Mouse (Mus musculus) neural tube, embryonic 14.5 days (tissue): ENCODE results near the gene Slc5a6. TPM values are rescaled to one million over a fixed set of nuclear protein-coding genes. Genes with fewer than 3 reads are reported as not detected.

Source experiments
- ATAC-seq: fragments of 200-750 bp; cut with Nextera tagmentation; 2 replicates; pipeline ENCODE4 v1.8.0; 2017; ENCODE audit warnings: low read depth, mild to moderate bottlenecking, moderate TSS enrichment, moderate library complexity
- H3K27ac ChIP-seq: fragments of 300-500 bp; sonication (generic); 2 replicates; pipeline ENCODE4 v1.5.1; 2014; ENCODE audit warnings: low read depth, mild to moderate bottlenecking, control low read depth, low read length, moderate library complexity, mixed read lengths
- H3K27me3 ChIP-seq: fragments of 300-500 bp; sonication (generic); 2 replicates; pipeline ENCODE4 v1.6.1; 2014; ENCODE audit warnings: low read length; ENCODE audit not compliant: control insufficient read depth, insufficient read depth
- H3K36me3 ChIP-seq: fragments of 300-500 bp; sonication (generic); 2 replicates; pipeline ENCODE4 v1.6.1; 2014; ENCODE audit warnings: low read length, mixed read lengths; ENCODE audit not compliant: control insufficient read depth, insufficient read depth
- H3K4me1 ChIP-seq: fragments of 300-500 bp; sonication (generic); 2 replicates; pipeline ENCODE4 v1.6.1; 2014; ENCODE audit warnings: low read length; ENCODE audit not compliant: control insufficient read depth, insufficient read depth
- H3K4me2 ChIP-seq: fragments of 300-500 bp; sonication (generic); 2 replicates; pipeline ENCODE4 v1.6.1; 2014; ENCODE audit warnings: mild to moderate bottlenecking, low read depth, low read length, control low read depth
- H3K4me3 ChIP-seq: fragments of 300-500 bp; sonication (generic); 2 replicates; pipeline ENCODE4 v1.5.1; 2014; ENCODE audit warnings: low read depth, low read length, control low read depth, mixed read lengths
- H3K9ac ChIP-seq: fragments of 300-500 bp; sonication (generic); replicated peaks from 2 replicates; pipeline ENCODE4 v1.6.1; 2014; ENCODE audit warnings: low read depth, mild to moderate bottlenecking, control low read depth, low read length, mixed read lengths
- H3K9me3 ChIP-seq: fragments of 300-500 bp; sonication (generic); 2 replicates; pipeline ENCODE4 v1.6.1; 2016; ENCODE audit warnings: low read length; ENCODE audit not compliant: control insufficient read depth
- WGBS: fragments of 180-500 bp; shearing (Covaris S2); extraction: QIAGEN DNeasy Blood & Tissue Kit; methylation state at CpG from one replicate; pipeline ENCODE4 v1.1.7; 2014; 5-methylcytosine and 5-hydroxymethylcytosine counted together
- polyA plus RNA-seq: library from polyadenylated mRNA; unstranded; fragments of >200 nt; fragmentation: Nextera tagmentation; extraction: Ambion mirVana; gene quantifications from 2 replicates; pipeline ENCODE4 v1.2.1, GENCODE M21; 2014

Gene Slc5a6
- polyA plus RNA-seq = 15.1 and 15.6 TPM in 2 replicates

- Histone ChIP-seq H3K27ac (peak within 1 kb of the TSS; percentile 89), H3K9ac (peak within 1 kb of the TSS; percentile 84), H3K4me1 (peaks cover 10% of the 10 kb centered on the region; the same call in 1 of the 2 replicates), H3K9me3 (no peaks in the 10 kb centered on the region), H3K4me2 (peak within 1 kb of the TSS; percentile 65), H3K36me3 (0 out of 2 replicates have a peak, but pooled peaks cover under 1% of the 10 kb centered on the region), H3K27me3 (no peaks in the 10 kb centered on the region), H3K4me3 (peak within 1 kb of the TSS; percentile 65)
- ATAC-seq = peak; percentile 35
- under 1% methylated on average over 23 of the region's 23 CpGs for WGBS
Measured at GRCm38 (mm10) chr5:31048763-31049641, at the start of gene Slc5a6. Slc5a6 (minus strand) TSS chr5:31048924.

DNA sequence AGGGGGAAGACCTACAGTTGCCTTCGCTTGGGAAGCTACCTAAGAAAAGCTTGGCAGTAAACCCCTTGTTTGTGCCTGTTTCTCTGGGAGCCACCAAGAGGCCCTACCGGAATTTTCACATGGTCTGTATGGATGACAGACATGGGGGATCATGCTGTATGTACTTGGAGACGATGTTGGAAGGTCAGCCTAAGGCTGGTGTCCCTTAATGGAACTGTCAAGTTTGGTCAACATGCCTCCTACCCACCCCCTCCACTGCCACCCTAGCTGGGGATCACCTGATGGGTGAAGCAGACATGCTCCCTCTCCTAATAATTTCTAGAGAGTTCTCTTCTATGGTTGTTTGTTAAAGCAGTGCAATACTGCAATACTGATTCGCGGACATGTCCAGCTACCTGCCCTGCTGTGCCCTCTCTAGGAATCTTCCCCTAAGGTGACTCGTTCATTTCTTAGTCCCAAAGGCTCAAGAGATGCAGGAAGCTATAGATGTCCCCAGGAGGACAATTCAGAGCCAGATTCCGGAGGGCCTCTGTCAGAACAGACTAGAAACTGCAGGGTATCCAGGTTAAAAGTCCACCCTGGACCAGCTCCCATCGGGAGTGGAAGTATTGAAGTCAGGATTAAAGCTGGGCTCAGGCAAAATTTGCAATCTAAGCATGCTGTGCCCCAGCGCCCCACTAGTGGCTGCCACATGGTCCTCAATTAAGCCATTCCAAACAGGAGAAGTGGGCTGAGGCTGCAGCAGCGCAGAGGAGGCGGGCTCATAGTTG is 47.2 kb upstream of the Slc5a6 start:
- H3K36me3 ChIP-seq = no peaks in the 10 kb centered on the region
- no peak overlapping the region for H3K27ac ChIP-seq
- peak overlapping the region; percentile 35 for H3K4me2 ChIP-seq
- ATAC-seq = no peak
- peak overlapping the region; percentile 16; the same call in 1 of the 2 replicates for H3K4me3 ChIP-seq
- no peaks in the 10 kb centered on the region for H3K9me3 ChIP-seq
- no peak overlapping the region for H3K9ac ChIP-seq
- H3K4me1 ChIP-seq = peaks cover 13% of the 10 kb centered on the region
- H3K27me3 ChIP-seq = peaks cover 44% of the 10 kb centered on the region
- 20% methylated on average over 11 of the region's 11 CpGs for WGBS

DNA sequence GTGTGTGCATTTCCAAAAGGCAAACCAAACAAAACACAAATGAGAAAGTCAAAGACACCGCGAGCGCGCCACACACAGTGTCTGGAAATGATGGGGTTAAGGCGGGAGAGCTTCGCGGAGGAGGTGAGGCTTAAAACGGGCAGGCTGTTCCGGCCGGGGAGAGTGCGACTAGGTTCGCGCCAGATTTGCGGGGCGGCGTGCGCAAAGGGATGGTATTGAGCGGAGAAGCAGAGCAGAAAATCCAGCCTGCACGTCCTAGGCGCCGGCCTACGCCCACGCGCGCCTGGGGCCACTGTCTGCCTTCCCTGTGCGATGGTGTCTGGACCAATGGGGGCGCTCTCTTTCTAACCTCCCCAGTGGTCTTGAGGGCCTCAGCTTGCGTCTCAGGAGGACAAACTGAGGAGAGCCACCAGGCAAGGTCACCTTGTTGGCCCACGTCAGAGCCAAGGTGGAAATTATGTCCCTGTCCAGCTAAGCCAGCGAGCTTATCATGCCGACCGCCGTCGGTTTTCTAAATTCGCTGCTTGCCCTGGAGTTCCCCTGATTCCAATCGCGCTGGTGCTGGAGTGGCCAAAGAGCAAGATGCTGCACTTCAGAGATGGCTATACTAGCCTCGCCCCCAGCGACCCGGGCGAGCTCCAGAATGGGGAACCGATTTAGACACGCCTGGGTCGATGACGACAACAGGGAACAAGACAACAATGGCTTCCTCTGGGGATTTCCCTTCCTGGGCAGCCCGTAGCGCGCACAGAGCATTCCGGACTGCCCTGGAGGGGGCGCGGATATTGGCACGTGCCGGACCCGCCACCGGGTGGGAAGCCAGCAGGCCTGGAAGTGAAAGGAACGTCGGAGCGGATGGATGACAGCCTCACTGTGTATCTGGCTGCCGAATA is 46.3 kb upstream of the Slc5a6 start:
- Histone ChIP-seq H3K27me3 (peaks cover 49% of the 10 kb centered on the region), H3K9me3 (no peaks in the 10 kb centered on the region), H3K9ac (no peak overlapping the region), H3K4me1 (peaks cover 13% of the 10 kb centered on the region), H3K4me3 (peak overlapping the region; percentile 16; the same call in 1 of the 2 replicates), H3K36me3 (no peaks in the 10 kb centered on the region), H3K4me2 (peak overlapping the region; percentile 35), H3K27ac (no peak overlapping the region)
- no peak for ATAC-seq
- under 1% methylated on average over 59 of the region's 59 CpGs for WGBS

DNA sequence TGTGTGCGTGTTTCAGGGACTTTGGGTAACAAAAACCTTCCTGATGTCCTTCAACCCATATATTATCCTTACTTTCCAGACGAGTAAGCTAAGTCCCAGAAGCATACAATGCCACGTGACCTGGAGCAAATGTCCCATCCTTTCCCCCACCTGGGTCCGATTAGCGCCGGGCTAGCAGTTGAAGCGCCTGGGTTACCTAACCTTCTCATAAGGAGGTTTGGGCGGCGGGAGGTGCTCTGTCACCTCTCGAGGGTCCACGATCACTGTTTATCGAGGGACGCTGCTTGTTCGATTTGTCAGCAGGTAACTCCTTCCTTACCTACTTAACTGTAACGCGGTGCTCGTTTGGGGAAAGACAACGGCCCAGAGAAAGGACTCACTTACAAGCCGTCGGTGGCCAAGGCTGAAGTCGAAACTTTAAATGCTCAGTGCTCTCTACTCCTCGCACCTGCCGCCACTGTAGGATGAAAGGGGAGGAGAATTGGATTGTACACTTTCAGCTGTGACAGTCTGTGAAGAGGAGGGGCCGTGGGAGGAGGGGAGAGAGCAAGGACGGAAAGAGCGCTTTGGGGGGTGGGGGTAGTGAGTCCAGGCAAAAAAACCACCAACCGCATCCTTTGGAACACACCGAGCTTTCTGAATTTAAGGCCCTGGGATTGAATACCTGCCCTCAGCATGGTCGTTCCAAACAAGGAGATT is 45.5 kb upstream of the Slc5a6 start:
- Histone ChIP-seq H3K4me2 (peak overlapping the region; percentile 52; the same call in 1 of the 2 replicates), H3K4me3 (no peak overlapping the region), H3K27me3 (peaks cover 50% of the 10 kb centered on the region), H3K9me3 (no peaks in the 10 kb centered on the region), H3K9ac (no peak overlapping the region), H3K36me3 (no peaks in the 10 kb centered on the region), H3K4me1 (peaks cover 13% of the 10 kb centered on the region), H3K27ac (no peak overlapping the region)
- WGBS = 2% methylated on average over 29 of the region's 29 CpGs
- no peak for ATAC-seq

DNA sequence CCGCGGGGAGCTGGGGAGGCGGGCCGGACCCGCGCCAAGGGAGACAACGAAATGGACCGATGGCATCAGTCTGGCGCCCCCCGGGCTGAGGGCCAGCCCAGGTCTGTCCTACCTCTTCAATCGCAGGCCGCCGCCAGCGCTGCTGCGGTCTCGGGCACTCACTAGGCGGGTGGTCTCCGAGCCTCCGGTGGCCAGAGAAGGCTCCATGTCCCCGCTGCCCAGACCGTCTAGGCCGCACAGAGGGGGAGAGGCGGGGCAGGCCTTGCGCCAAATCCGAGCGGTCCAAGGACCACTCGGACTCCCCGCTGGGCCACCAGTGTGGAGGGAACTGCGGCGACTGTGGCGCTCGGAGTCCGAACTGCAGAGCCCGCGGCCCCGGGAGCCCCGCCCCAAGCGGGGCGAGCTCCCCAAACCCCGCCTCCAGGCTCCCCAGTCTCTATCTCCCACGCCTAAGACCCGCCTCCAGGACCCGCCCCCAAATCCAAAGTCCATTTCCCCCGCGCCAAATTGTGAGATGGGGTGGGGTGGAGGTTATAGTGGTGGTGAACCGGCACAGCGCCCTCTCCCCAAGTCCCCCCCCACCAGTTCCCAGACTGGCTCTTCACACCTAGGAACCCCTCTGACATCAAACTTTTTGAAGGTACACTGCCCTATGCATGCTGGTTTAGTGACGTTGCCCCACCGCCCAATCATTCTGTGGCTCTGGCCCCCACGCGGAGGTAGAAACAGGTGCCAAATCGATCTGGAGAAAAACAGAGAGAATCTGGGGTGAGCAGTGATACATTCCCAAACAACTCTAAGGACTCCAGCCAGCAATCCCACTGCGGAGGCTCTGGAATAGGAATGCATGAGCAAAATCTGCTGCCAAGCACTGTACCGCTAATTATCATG is 44.7 kb upstream of the Slc5a6 start:
- Histone ChIP-seq H3K9ac (peak overlapping the region; percentile 70), H3K27me3 (peaks cover 50% of the 10 kb centered on the region), H3K9me3 (no peaks in the 10 kb centered on the region), H3K27ac (peak overlapping the region; percentile 44; the same call in 1 of the 2 replicates), H3K36me3 (no peaks in the 10 kb centered on the region), H3K4me3 (peak overlapping the region; percentile 57), H3K4me2 (peak overlapping the region; percentile 52), H3K4me1 (peaks cover 13% of the 10 kb centered on the region)
- WGBS = under 1% methylated on average over 44 of the region's 54 CpGs
- ATAC-seq = peak; percentile 35

GRCm38 (mm10) chr5:31092231-31092975 is 43.7 kb upstream of the Slc5a6 start:
- Histone ChIP-seq H3K4me2 (peak overlapping the region; percentile 52), H3K36me3 (no peaks in the 10 kb centered on the region), H3K4me1 (peaks cover 13% of the 10 kb centered on the region), H3K9ac (peak overlapping the region; percentile 70), H3K9me3 (no peaks in the 10 kb centered on the region), H3K27me3 (peaks cover 50% of the 10 kb centered on the region), H3K27ac (peak overlapping the region; percentile 45), H3K4me3 (peak overlapping the region; percentile 57)
- WGBS = under 1% methylated on average over 36 of the region's 53 CpGs
- ATAC-seq = no peak; the same call in 1 of the 2 replicates

GRCm38 (mm10) chr5:31087131-31087530 is 38.4 kb upstream of the Slc5a6 start:
- no peaks in the 10 kb centered on the region for H3K4me1 ChIP-seq
- no peak overlapping the region for H3K27ac ChIP-seq
- ATAC-seq = no peak
- no peaks in the 10 kb centered on the region for H3K9me3 ChIP-seq
- 78% methylated on average over 2 of the region's 2 CpGs for WGBS
- no peak overlapping the region for H3K4me2 ChIP-seq
- H3K9ac ChIP-seq = no peak overlapping the region
- H3K27me3 ChIP-seq = peaks cover 17% of the 10 kb centered on the region
- no peak overlapping the region for H3K4me3 ChIP-seq
- no peaks in the 10 kb centered on the region for H3K36me3 ChIP-seq
